Mouse (Mus musculus) kidney, postnatal 0 days (tissue): ENCODE data around the gene Fbf1. TPM values are rescaled to one million over a fixed set of nuclear protein-coding genes. Genes with fewer than 3 reads are reported as not detected.
A peak's percentile ranks its signal among the peaks of the same experiment; 100 is the strongest.

Experiments used
- ATAC-seq: fragments of 200-750 bp; cut with Nextera tagmentation; replicated peaks from 2 replicates; pipeline ENCODE4 v1.8.0; 2017; ENCODE audit warnings: low read depth, moderate number of reproducible peaks, moderate TSS enrichment, moderate library complexity; ENCODE audit not compliant: low FRiP score
- DNase-seq: peaks from one replicate; pipeline ENCODE4 v3.0.0-alpha.2; 2016; ENCODE audit warnings: low spot score
- H3K27ac ChIP-seq: fragments of 300-500 bp; sonication (generic); 2 replicates; pipeline ENCODE4 v1.5.1; 2014; ENCODE audit warnings: mild to moderate bottlenecking
- H3K27me3 ChIP-seq: fragments of 300-500 bp; sonication (generic); 2 replicates; pipeline ENCODE4 v1.6.1; 2014; ENCODE audit warnings: low read length, mixed read lengths; ENCODE audit not compliant: insufficient read depth
- H3K36me3 ChIP-seq: fragments of 300-500 bp; sonication (generic); 2 replicates; pipeline ENCODE4 v1.6.1; 2014; ENCODE audit warnings: low read length, mixed read lengths; ENCODE audit not compliant: insufficient read depth
- H3K4me1 ChIP-seq: fragments of 300-500 bp; sonication (generic); replicated peaks from 2 replicates; pipeline ENCODE4 v1.6.1; 2014; ENCODE audit warnings: antibody characterized with exemption, low read length, mixed read lengths; ENCODE audit not compliant: insufficient read depth
- H3K4me2 ChIP-seq: fragments of 300-500 bp; sonication (generic); 2 replicates; pipeline ENCODE4 v1.6.1; 2014; ENCODE audit warnings: mild to moderate bottlenecking, low read length, moderate library complexity, mixed read lengths
- H3K4me3 ChIP-seq: fragments of 300-500 bp; sonication (generic); replicated peaks from 2 replicates; pipeline ENCODE4 v1.5.1; 2014; ENCODE audit warnings: low read depth, low read length
- H3K9ac ChIP-seq: fragments of 300-500 bp; sonication (generic); 2 replicates; pipeline ENCODE4 v1.6.1; 2014; ENCODE audit warnings: low read depth, low read length
- H3K9me3 ChIP-seq: fragments of 300-500 bp; sonication (generic); replicated peaks from 2 replicates; pipeline ENCODE4 v1.6.1; 2016; ENCODE audit warnings: low read length, inconsistent platforms, mixed read lengths
- CTCF ChIP-seq: IDR thresholded peaks from 2 replicates; pipeline ENCODE4 v1.5.1; 2016; ENCODE audit warnings: antibody characterized with exemption, low read depth, mild to moderate bottlenecking, moderate library complexity
- WGBS: fragments of 180-500 bp; shearing (Covaris S2); extraction: QIAGEN DNeasy Blood & Tissue Kit; methylation state at CpG from one replicate; pipeline ENCODE4 v1.1.7; 2014; 5-methylcytosine and 5-hydroxymethylcytosine counted together
- polyA plus RNA-seq: library from polyadenylated mRNA; unstranded; fragments of >200 nt; fragmentation: Nextera tagmentation; extraction: Ambion mirVana; gene quantifications from 2 replicates; pipeline ENCODE4 v1.2.1, GENCODE M21; 2015

Gene Fbf1
- polyA plus RNA-seq, 1 experiment from 2014 or later, result 16.8 TPM

- H3K27me3 ChIP-seq, result no peaks in the 10 kb centered on the region
- H3K9me3 ChIP-seq, result no peaks in the 10 kb centered on the region
- peak; percentile 54 for DNase-seq
- no peak overlapping the region for H3K9ac ChIP-seq
- peak overlapping the region; percentile 51; the same call in 1 of the 2 replicates for H3K27ac ChIP-seq
- 0 out of 2 replicates have a peak, but pooled peaks have one; percentile 15 for ATAC-seq
- no peak overlapping the region for H3K4me2 ChIP-seq
- peaks cover 9% of the 10 kb centered on the region; the same call in 1 of the 2 replicates for H3K36me3 ChIP-seq
- 53% methylated on average over 5 of the region's 5 CpGs for WGBS
- TF ChIP-seq CTCF, result peak; percentile 31; the same call in 1 of the 2 replicates
- peaks cover 2% of the 10 kb centered on the region; the same call in 1 of the 2 replicates for H3K4me1 ChIP-seq
- H3K4me3 ChIP-seq, result no peak overlapping the region
These were observed 27.3 kb upstream of the Fbf1 start for GRCm38 (mm10) chr11:116195252-116195651.

- H3K27me3 ChIP-seq, result no peaks in the 10 kb centered on the region
- no peak overlapping the region for H3K9ac ChIP-seq
- H3K9me3 ChIP-seq, result no peaks in the 10 kb centered on the region
- ATAC-seq (no peak), DNase-seq (no peak)
- no peak for TF ChIP-seq CTCF
- peaks cover 2% of the 10 kb centered on the region; the same call in 1 of the 2 replicates for H3K4me1 ChIP-seq
- peaks cover 10% of the 10 kb centered on the region; the same call in 1 of the 2 replicates for H3K36me3 ChIP-seq
- no peak overlapping the region; the same call in 1 of the 2 replicates for H3K4me2 ChIP-seq
- WGBS, result 91% methylated on average over 8 of the region's 8 CpGs
- H3K4me3 ChIP-seq, result no peak overlapping the region
- H3K27ac ChIP-seq, result no peak overlapping the region
These were observed 26.7 kb upstream of the Fbf1 start for GRCm38 (mm10) chr11:116194619-116195018.

- no peak for TF ChIP-seq CTCF
- DNase-seq (no peak), ATAC-seq (no peak)
- Histone ChIP-seq H3K4me1 (no peaks in the 10 kb centered on the region), H3K9ac (no peak overlapping the region), H3K4me3 (no peak overlapping the region), H3K36me3 (peaks cover 24% of the 10 kb centered on the region), H3K27ac (no peak overlapping the region), H3K4me2 (no peak overlapping the region), H3K27me3 (no peaks in the 10 kb centered on the region), H3K9me3 (no peaks in the 10 kb centered on the region)
- WGBS, result 73% methylated on average over 11 of the region's 11 CpGs
These were observed 19.4 kb upstream of the Fbf1 start for GRCm38 (mm10) chr11:116187226-116187930.

GRCm38 (mm10) chr11:116186360-116186759 lies 18.4 kb upstream of the Fbf1 start:
- H3K4me3 ChIP-seq, result no peak overlapping the region
- H3K27me3 ChIP-seq, result no peaks in the 10 kb centered on the region
- peaks cover 27% of the 10 kb centered on the region for H3K36me3 ChIP-seq
- no peak overlapping the region for H3K9ac ChIP-seq
- DNase-seq (no peak), ATAC-seq (no peak)
- H3K4me1 ChIP-seq, result no peaks in the 10 kb centered on the region
- H3K27ac ChIP-seq, result no peak overlapping the region
- WGBS, result 92% methylated on average over 11 of the region's 11 CpGs
- no peaks in the 10 kb centered on the region for H3K9me3 ChIP-seq
- H3K4me2 ChIP-seq, result no peak overlapping the region
- no peak for TF ChIP-seq CTCF

GRCm38 (mm10) chr11:116185836-116186235 lies 17.9 kb upstream of the Fbf1 start:
- Histone ChIP-seq H3K27ac (no peak overlapping the region), H3K9me3 (no peaks in the 10 kb centered on the region), H3K4me3 (no peak overlapping the region), H3K9ac (no peak overlapping the region), H3K4me2 (no peak overlapping the region), H3K27me3 (no peaks in the 10 kb centered on the region), H3K4me1 (no peaks in the 10 kb centered on the region), H3K36me3 (peaks cover 27% of the 10 kb centered on the region)
- ATAC-seq (no peak), DNase-seq (no peak)
- TF ChIP-seq CTCF, result no peak
- WGBS, result 86% methylated on average over 3 of the region's 3 CpGs

- Histone ChIP-seq H3K4me2 (no peak overlapping the region), H3K4me3 (no peak overlapping the region), H3K4me1 (no peaks in the 10 kb centered on the region), H3K9ac (no peak overlapping the region), H3K36me3 (peaks cover 45% of the 10 kb centered on the region), H3K9me3 (no peaks in the 10 kb centered on the region), H3K27ac (no peak overlapping the region), H3K27me3 (no peaks in the 10 kb centered on the region)
- no peak for TF ChIP-seq CTCF
- DNase-seq (no peak), ATAC-seq (no peak)
- 86% methylated on average over 20 of the region's 20 CpGs for WGBS
These were observed 10.6 kb upstream of the Fbf1 start for GRCm38 (mm10) chr11:116178411-116179121.
